Mouse (Mus musculus): ENCODE results near the gene Ahcyl2. TPM values are rescaled to one million over a fixed set of nuclear protein-coding genes. Genes with fewer than 3 reads are reported as not detected.

The Ahcyl2 gene
- 13.5 and 15.1 TPM in 2 replicates for polyA plus RNA-seq (2016; fragmentation: Nextera tagmentation; extraction: Ambion mirVana)

GRCm38 (mm10) chr6:29767813-29768660 is at the start of gene Ahcyl2:
Ahcyl2 (plus strand) TSS chr6:29768011.
- H3K9me3 ChIP-seq = no peaks in the 10 kb centered on the region
- whole genome bisulfite sequencing = under 1% methylated on average over 61 of the region's 61 CpGs
- peak; percentile 94 for DNase-seq (ENCODE audit: extremely low spot score, low spot score)

GRCm38 (mm10) chr6:29718894-29719329 is 48.9 kb upstream of the Ahcyl2 start:
- Histone ChIP-seq H3K27ac (peak overlapping the region; percentile 72), H3K4me1 (peaks cover 36% of the 10 kb centered on the region), H3K36me3 (replicated peaks) (peaks cover 5% of the 10 kb centered on the region; the same call in 1 of the 2 replicates), H3K4me3 (peak overlapping the region; percentile 45), H3K9me3 (no peaks in the 10 kb centered on the region), H3K27me3 (ENCODE audit: poor library complexity, severe bottlenecking) (peaks cover 45% of the 10 kb centered on the region)
- WGBS = 2% methylated on average over 15 of the region's 15 CpGs
- peak; percentile 63 for DNase-seq (ENCODE audit: extremely low spot score, low spot score)

More at GRCm38 (mm10) chr6:29767813-29768660, at the start of gene Ahcyl2:
- H3K27me3 ChIP-seq (ENCODE audit: poor library complexity, severe bottlenecking) = no peaks in the 10 kb centered on the region
- H3K4me1 ChIP-seq = peaks cover 24% of the 10 kb centered on the region
- H3K4me3 ChIP-seq = peak within 1 kb of the TSS; percentile 91
- peak within 1 kb of the TSS; percentile 93 for H3K27ac ChIP-seq
- H3K36me3 ChIP-seq (replicated peaks) = no peaks in the 10 kb centered on the region

- Histone ChIP-seq H3K4me3 (no peak overlapping the region), H3K9me3 (no peaks in the 10 kb centered on the region), H3K36me3 (replicated peaks) (peaks cover 2% of the 10 kb centered on the region; the same call in 1 of the 2 replicates), H3K27ac (no peak overlapping the region), H3K4me1 (peaks cover 36% of the 10 kb centered on the region), H3K27me3 (ENCODE audit: poor library complexity, severe bottlenecking) (peaks cover 40% of the 10 kb centered on the region)
- no peak for DNase-seq (ENCODE audit: extremely low spot score, low spot score)
- 83% methylated on average over 2 of the region's 2 CpGs for WGBS
Measured at GRCm38 (mm10) chr6:29721890-29722289, 45.9 kb upstream of the Ahcyl2 start.

GRCm38 (mm10) chr6:29726576-29727200 is 41.1 kb upstream of the Ahcyl2 start:
- Histone ChIP-seq H3K27me3 (ENCODE audit: poor library complexity, severe bottlenecking) (0 out of 2 replicates have a peak, but pooled peaks cover 11% of the 10 kb centered on the region), H3K9me3 (no peaks in the 10 kb centered on the region), H3K36me3 (replicated peaks) (no peaks in the 10 kb centered on the region), H3K4me3 (no peak overlapping the region), H3K4me1 (peaks cover 8% of the 10 kb centered on the region), H3K27ac (no peak overlapping the region)
- DNase-seq (ENCODE audit: extremely low spot score, low spot score) = no peak
- WGBS = 85% methylated on average over 1 of the region's 1 CpGs

GRCm38 (mm10) chr6:29728035-29728434 is 39.8 kb upstream of the Ahcyl2 start:
- Histone ChIP-seq H3K9me3 (no peaks in the 10 kb centered on the region), H3K4me1 (peaks cover 6% of the 10 kb centered on the region), H3K36me3 (replicated peaks) (no peaks in the 10 kb centered on the region), H3K4me3 (no peak overlapping the region), H3K27ac (no peak overlapping the region), H3K27me3 (ENCODE audit: poor library complexity, severe bottlenecking) (no peaks in the 10 kb centered on the region)
- 88% methylated on average over 3 of the region's 3 CpGs for WGBS
- DNase-seq (ENCODE audit: extremely low spot score, low spot score) = no peak

GRCm38 (mm10) chr6:29729491-29729890 is 38.3 kb upstream of the Ahcyl2 start:
- no peak overlapping the region for H3K27ac ChIP-seq
- peaks cover 4% of the 10 kb centered on the region for H3K4me1 ChIP-seq
- WGBS = 77% methylated on average over 1 of the region's 1 CpGs
- H3K36me3 ChIP-seq (replicated peaks) = no peaks in the 10 kb centered on the region
- H3K9me3 ChIP-seq = no peaks in the 10 kb centered on the region
- no peak for DNase-seq (ENCODE audit: extremely low spot score, low spot score)
- H3K4me3 ChIP-seq = no peak overlapping the region
- H3K27me3 ChIP-seq (ENCODE audit: poor library complexity, severe bottlenecking) = no peaks in the 10 kb centered on the region

- Histone ChIP-seq H3K27ac (peak within 1 kb of the TSS; percentile 100), H3K4me1 (peaks cover 42% of the 10 kb centered on the region), H3K36me3 (replicated peaks) (peaks cover 26% of the 10 kb centered on the region), H3K9me3 (no peaks in the 10 kb centered on the region), H3K27me3 (ENCODE audit: poor library complexity, severe bottlenecking) (no peaks in the 10 kb centered on the region), H3K4me3 (peak within 1 kb of the TSS; percentile 98)
- DNase-seq (ENCODE audit: extremely low spot score, low spot score) = peak; percentile 92
- WGBS = under 1% methylated on average over 27 of the region's 30 CpGs
Measured at GRCm38 (mm10) chr6:29735336-29735688, 32.5 kb upstream of the Ahcyl2 start, which contains the start of gene Smo. Smo (plus strand) TSS chr6:29735503.

GRCm38 (mm10) chr6:29735689-29736451 is 31.9 kb upstream of the Ahcyl2 start:
- DNase-seq (ENCODE audit: extremely low spot score, low spot score) = peak; percentile 78
- H3K4me1 ChIP-seq = peaks cover 44% of the 10 kb centered on the region
- H3K4me3 ChIP-seq = peak overlapping the region; percentile 98
- H3K9me3 ChIP-seq = no peaks in the 10 kb centered on the region
- under 1% methylated on average over 75 of the region's 75 CpGs for WGBS
- peak overlapping the region; percentile 100 for H3K27ac ChIP-seq
- H3K36me3 ChIP-seq (replicated peaks) = peaks cover 31% of the 10 kb centered on the region
- no peaks in the 10 kb centered on the region for H3K27me3 ChIP-seq (ENCODE audit: poor library complexity, severe bottlenecking)

GRCm38 (mm10) chr6:29736610-29737458 is 31.0 kb upstream of the Ahcyl2 start:
- H3K9me3 ChIP-seq = no peaks in the 10 kb centered on the region
- H3K4me1 ChIP-seq = peaks cover 44% of the 10 kb centered on the region
- H3K36me3 ChIP-seq (replicated peaks) = peaks cover 37% of the 10 kb centered on the region
- H3K27me3 ChIP-seq (ENCODE audit: poor library complexity, severe bottlenecking) = no peaks in the 10 kb centered on the region
- DNase-seq (ENCODE audit: extremely low spot score, low spot score) = no peak
- peak overlapping the region; percentile 98 for H3K4me3 ChIP-seq
- peak overlapping the region; percentile 100 for H3K27ac ChIP-seq
- 25% methylated on average over 13 of the region's 13 CpGs for WGBS

GRCm38 (mm10) chr6:29751466-29752152 is 16.2 kb upstream of the Ahcyl2 start:
- 91% methylated on average over 3 of the region's 3 CpGs for WGBS

GRCm38 (mm10) chr6:29753336-29753735 is 14.5 kb upstream of the Ahcyl2 start:
- Histone ChIP-seq H3K4me3 (no peak overlapping the region), H3K27me3 (ENCODE audit: poor library complexity, severe bottlenecking) (no peaks in the 10 kb centered on the region), H3K36me3 (replicated peaks) (peaks cover 79% of the 10 kb centered on the region), H3K4me1 (no peaks in the 10 kb centered on the region), H3K27ac (no peak overlapping the region), H3K9me3 (peaks cover 6% of the 10 kb centered on the region)
- no peak for DNase-seq (ENCODE audit: extremely low spot score, low spot score)
- 89% methylated on average over 11 of the region's 11 CpGs for WGBS

More at GRCm38 (mm10) chr6:29751466-29752152, 16.2 kb upstream of the Ahcyl2 start:
- H3K4me1 ChIP-seq = no peaks in the 10 kb centered on the region
- peaks cover 20% of the 10 kb centered on the region for H3K9me3 ChIP-seq
- H3K27me3 ChIP-seq (ENCODE audit: poor library complexity, severe bottlenecking) = no peaks in the 10 kb centered on the region
- no peak overlapping the region for H3K4me3 ChIP-seq
- H3K36me3 ChIP-seq (replicated peaks) = peaks cover 62% of the 10 kb centered on the region
- H3K27ac ChIP-seq = no peak overlapping the region
- DNase-seq (ENCODE audit: extremely low spot score, low spot score) = no peak

Measured in forebrain, embryonic 10.5 days (tissue).